Mouse (Mus musculus) kidney, adult 2 months (tissue): ENCODE data around the gene Gm20481.

Experiments used
- CTCF ChIP-seq: fragments of 200-500 bp; conservative IDR thresholded peaks from 2 replicates; pipeline ENCODE4 v1.5.1; 2011; ENCODE audit warnings: low read depth, mild to moderate bottlenecking, control low read depth, low read length, moderate library complexity, mixed read lengths; ENCODE audit not compliant: insufficient read depth, insufficient read length
- POLR2A ChIP-seq: fragments of 200-500 bp; IDR thresholded peaks from one replicate; pipeline ENCODE4 v1.6.1; 2011; ENCODE audit warnings: low read depth, low read length, control low read depth

DNA sequence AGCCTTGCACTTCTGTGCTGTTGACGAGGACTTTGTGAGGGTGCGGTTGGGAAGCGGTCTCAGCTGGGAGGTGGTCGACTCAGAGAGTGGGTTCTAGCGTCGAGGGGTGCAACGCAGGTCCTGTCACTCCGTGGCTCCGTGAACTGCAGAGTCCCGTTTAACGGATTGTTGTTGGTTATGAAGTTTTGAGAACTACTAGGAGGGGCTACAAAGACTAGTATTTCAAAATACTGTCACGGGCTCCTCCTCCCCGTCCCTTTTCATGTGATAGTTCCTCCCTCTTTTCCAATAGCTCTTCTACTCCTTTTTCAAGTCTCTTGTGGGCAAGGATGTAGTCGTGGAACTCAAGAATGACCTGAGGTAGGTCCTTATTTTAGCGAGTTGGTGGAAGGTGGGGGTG lies 12.6 kb downstream of the Gm20481 start:
- TF ChIP-seq POLR2A (no peak), CTCF (no peak)
